Mouse (Mus musculus) ES-Bruce4 (cell line): ENCODE results near the gene Rsad2.

Source experiments
- CTCF ChIP-seq: IDR thresholded peaks from one replicate; pipeline ENCODE4 v1.8.1; 2011; ENCODE audit warnings: low read depth, low read length
- POLR2A ChIP-seq: IDR thresholded peaks from one replicate; pipeline ENCODE4 v1.8.1; 2011; ENCODE audit warnings: low read length; ENCODE audit not compliant: insufficient read depth

- TF ChIP-seq CTCF (no peak), POLR2A (no peak)
These were observed at the start of gene Rsad2 for GRCm38 (mm10) chr12:26456028-26456698.
